Mouse (Mus musculus) midbrain, embryonic 16.5 days (tissue): ENCODE results near the gene Gja10. TPM values are rescaled to one million over a fixed set of nuclear protein-coding genes. Genes with fewer than 3 reads are reported as not detected.

Experiments
- ATAC-seq: fragments of 200-750 bp; cut with Nextera tagmentation; 2 replicates; pipeline ENCODE4 v1.8.0; 2017; ENCODE audit warnings: moderate TSS enrichment
- H3K27ac ChIP-seq: fragments of 300-500 bp; sonication (generic); 2 replicates; pipeline ENCODE4 v1.5.1; 2014; ENCODE audit warnings: mild to moderate bottlenecking, low read length, mixed read lengths
- H3K27me3 ChIP-seq: fragments of 300-500 bp; sonication (generic); 2 replicates; pipeline ENCODE4 v1.6.1; 2014; ENCODE audit warnings: low read depth, low read length, mixed read lengths; ENCODE audit not compliant: control insufficient read depth, insufficient read depth
- H3K36me3 ChIP-seq: fragments of 300-500 bp; sonication (generic); 2 replicates; pipeline ENCODE4 v1.6.1; 2014; ENCODE audit warnings: mild to moderate bottlenecking, low read length, moderate library complexity, mixed read lengths; ENCODE audit not compliant: control insufficient read depth, insufficient read depth
- H3K4me1 ChIP-seq: fragments of 300-500 bp; sonication (generic); 2 replicates; pipeline ENCODE4 v1.6.1; 2014; ENCODE audit warnings: mild to moderate bottlenecking, low read length, mixed read lengths; ENCODE audit not compliant: control insufficient read depth, insufficient read depth
- H3K4me2 ChIP-seq: fragments of 300-500 bp; sonication (generic); 2 replicates; pipeline ENCODE4 v1.6.1; 2014; ENCODE audit warnings: mild to moderate bottlenecking, low read length, mixed read lengths
- H3K4me3 ChIP-seq: fragments of 300-500 bp; sonication (generic); 2 replicates; pipeline ENCODE4 v1.5.1; 2014; ENCODE audit warnings: low read depth, mild to moderate bottlenecking, low read length, moderate library complexity, mixed read lengths
- H3K9ac ChIP-seq: fragments of 300-500 bp; sonication (generic); 2 replicates; pipeline ENCODE4 v1.6.1; 2014; ENCODE audit warnings: low read depth, low read length, mixed read lengths
- H3K9me3 ChIP-seq: fragments of 300-500 bp; sonication (generic); replicated peaks from 2 replicates; pipeline ENCODE4 v1.6.1; 2014; ENCODE audit warnings: mild to moderate bottlenecking, low read length, mixed read lengths; ENCODE audit not compliant: control insufficient read depth, poor library complexity, severe bottlenecking
- WGBS: fragments of 180-500 bp; shearing (Covaris S2); extraction: QIAGEN DNeasy Blood & Tissue Kit; methylation state at CpG from one replicate; pipeline ENCODE4 v1.1.7; 2014; 5-methylcytosine and 5-hydroxymethylcytosine counted together
- polyA plus RNA-seq: library from polyadenylated mRNA; unstranded; fragments of >200 nt; fragmentation: Nextera tagmentation; extraction: Ambion mirVana; gene quantifications from 2 replicates; pipeline ENCODE4 v1.2.1, GENCODE M21; 2015

Gene Gja10
- polyA plus RNA-seq, 1 experiment from 2014 or later, result 0.10 TPM

- no peak overlapping the region for H3K4me3 ChIP-seq
- no peaks in the 10 kb centered on the region; the same call in 1 of the 2 replicates for H3K9me3 ChIP-seq
- H3K36me3 ChIP-seq, result no peaks in the 10 kb centered on the region
- H3K27me3 ChIP-seq, result no peaks in the 10 kb centered on the region
- no peak overlapping the region for H3K27ac ChIP-seq
- WGBS, result 95% methylated on average over 1 of the region's 1 CpGs
- H3K4me1 ChIP-seq, result no peaks in the 10 kb centered on the region
- H3K9ac ChIP-seq, result no peak overlapping the region
- no peak overlapping the region for H3K4me2 ChIP-seq
- ATAC-seq, result no peak
Observed at GRCm38 (mm10) chr4:32549150-32549549, 53.4 kb downstream of the Gja10 start.

Other genes with a start within 250 kb of the Gja10 start
- 33.2 and 43.4 TPM in 2 replicates for gene Casp8ap2, start 12.7 kb upstream of the Gja10 start, polyA plus RNA-seq
- 14.4 and 17.0 TPM in 2 replicates for gene Mdn1, start 54.4 kb upstream of the Gja10 start, polyA plus RNA-seq
- 106 and 119 TPM in 2 replicates for gene Lyrm2, start 197.5 kb upstream of the Gja10 start, polyA plus RNA-seq